Mouse (Mus musculus) layer of hippocampus, adult 8-10 months (tissue): ENCODE results near the gene Gpatch2. TPM values are rescaled to one million over a fixed set of nuclear protein-coding genes. Genes with fewer than 3 reads are reported as not detected.

ENCODE experiments used
- DNase-seq, 2 experiments: peaks; one replicate each; pipeline ENCODE4 v3.0.0; 2022; ENCODE audit warnings: low spot score in 2 of 2
- total RNA-seq, 4 experiments: library from RNA; stranded (reverse); gene quantifications; 2 replicates each; pipeline ENCODE4 v1.2.4; 2022

The Gpatch2 gene
- total RNA-seq, 4 experiments from 2014 or later = 21.1 to 22.7 (median 22.1) TPM

DNA sequence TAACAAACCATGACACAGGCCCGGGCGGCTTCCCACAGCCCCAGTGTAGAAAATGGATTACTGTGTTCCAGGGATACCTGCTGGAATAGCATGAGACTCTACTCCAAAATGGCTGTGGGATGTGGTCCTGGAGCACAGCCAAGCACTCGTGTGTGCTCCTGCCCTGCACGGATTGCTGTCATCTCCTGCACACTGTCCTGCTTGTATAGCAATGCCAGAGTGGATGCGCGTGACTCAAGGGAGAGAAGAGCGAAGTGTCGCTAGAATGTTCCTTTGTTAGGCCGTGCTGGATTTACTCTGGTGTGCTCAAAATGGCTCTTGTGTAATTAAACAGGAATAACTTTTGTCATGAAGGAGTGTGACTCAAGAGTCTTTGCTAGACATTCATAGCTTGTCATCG is 87.9 kb downstream of the Gpatch2 start:
- DNase-seq = no peak

DNA sequence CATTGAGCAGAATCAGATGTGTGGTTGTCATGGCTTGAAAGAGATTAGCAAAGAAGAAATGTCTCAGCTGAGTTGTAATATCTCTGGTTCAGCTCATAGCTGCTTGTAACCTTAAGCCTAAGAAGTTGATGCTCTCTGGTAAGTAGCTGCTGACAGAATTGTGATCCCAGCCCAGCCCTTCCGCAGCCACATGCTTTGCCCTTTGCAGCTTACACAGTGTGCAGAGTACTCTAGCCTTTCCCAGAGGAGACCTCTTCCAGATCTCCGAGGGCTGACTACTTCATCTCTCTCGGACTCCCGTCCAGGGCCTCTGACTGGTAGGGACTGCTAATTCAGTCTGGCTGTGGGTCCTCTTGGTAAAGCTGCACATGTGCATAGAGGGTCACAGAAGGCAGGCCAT is 92.0 kb downstream of the Gpatch2 start:
- DNase-seq = no peak

DNA sequence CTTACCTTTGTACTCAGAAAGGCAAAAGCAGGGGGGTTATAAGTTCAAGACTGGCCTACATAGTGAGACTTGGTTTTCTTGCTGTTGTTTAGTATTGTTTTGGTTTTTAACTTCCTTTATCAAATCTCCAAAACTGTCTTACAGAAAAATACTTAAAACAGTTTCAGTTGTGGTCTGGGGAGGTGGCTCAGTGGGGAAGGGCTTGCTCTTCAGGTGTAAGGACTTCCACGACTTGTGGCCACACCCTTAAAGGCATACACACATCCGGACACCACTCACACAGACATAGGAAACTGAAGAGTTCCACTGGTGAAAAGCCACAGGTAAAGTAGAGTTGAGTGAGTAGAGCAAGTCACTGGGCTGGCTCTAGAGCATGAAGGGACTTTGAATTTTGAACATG is 93.2 kb downstream of the Gpatch2 start:
- DNase-seq = no peak

DNA sequence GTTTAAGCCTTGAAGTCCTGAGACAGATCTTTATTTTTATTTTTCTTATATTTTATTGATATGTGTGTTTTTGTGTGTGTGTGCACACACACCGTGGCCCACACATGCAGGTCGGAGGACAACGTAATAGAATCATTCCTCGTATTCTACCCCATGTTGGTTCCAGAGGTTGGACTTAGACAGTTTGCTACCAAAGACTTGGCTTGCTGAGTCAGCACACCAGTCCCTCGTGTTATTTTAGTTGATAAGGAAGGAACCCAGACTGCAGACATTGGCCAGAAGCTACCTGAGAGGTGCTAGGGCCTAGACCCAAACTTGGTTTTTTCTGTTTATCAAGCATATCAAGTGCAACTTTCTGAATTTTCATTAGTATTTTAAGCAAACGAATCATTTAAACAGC is 95.8 kb downstream of the Gpatch2 start:
- DNase-seq = no peak

DNA sequence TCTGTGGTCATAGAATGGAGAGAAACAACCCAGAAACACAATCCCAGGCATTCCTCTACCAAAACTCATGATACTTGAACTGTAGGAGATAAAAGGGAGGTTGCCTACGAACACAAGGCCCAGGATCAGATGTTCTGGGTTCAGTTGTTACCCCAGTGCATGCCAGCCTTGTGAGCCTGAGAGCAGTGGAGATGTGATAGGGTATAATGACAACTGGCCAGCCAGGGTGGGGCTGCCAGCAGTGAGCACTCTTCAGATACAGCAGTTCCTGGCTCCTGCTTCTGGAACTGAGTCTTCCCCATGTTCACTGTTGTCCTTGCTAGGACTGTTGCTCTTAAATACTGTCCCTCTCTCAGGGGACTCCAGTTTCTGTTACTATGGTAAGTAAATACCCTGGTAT is 98.0 kb downstream of the Gpatch2 start:
- no peak for DNase-seq

DNA sequence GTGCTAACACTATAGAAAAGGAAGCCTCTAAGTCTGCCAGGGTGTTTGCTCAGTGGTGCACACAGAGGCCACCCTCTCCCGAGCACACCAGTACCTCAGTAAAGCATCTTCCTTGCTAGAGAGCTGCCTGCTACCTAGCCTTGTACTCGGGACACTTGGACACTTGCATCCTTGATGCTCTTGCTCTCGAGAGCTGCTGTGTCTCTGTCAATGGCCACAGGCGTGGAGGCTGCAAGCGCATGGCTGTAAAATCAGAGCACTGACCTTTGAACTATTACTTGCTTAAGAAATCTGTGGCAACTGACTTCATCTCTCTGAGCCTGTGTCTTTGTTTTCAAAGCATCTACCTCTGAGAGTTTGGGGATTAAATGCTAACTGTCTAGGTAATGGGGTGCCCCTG is 98.5 kb downstream of the Gpatch2 start:
- DNase-seq = no peak

DNA sequence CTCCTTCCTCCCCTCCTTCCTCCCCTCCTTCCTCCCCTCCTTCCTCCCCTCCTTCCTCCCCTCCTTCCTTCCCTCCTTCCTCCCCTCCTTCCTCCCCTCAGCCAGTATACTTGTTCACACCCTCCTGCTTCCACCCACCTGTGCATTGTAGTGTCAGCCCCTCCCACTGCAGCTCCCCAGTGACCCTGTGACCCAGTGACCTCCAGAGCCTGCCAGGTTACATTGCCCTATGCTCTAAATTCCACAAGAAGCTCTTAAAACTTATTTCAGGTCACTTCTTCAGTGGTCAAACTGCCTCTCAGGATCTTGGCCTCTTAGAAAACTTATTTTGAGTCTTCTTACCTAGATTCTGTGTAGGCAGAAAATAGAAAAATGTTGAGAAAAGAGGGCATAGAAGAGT is 99.2 kb downstream of the Gpatch2 start:
- no peak for DNase-seq

DNA sequence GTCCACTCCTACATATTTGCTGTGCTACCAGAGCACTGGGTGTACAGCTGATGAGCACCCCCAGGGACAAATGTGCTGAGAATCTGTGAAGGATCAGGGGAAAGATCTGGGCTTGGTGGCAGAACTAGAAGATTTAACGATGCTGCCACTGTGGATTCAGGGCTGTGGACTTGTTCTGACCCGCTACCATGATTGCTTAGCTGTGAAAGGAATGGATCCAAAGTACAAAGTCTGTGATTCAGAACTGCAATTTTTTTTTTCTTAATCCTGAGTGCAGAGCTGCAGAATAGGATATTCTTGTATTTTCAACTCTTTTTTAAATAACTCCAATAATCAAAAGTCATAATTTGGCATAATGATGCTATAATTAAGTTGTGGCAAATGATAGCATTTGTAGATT is 100.5 kb downstream of the Gpatch2 start:
- DNase-seq = no peak

DNA sequence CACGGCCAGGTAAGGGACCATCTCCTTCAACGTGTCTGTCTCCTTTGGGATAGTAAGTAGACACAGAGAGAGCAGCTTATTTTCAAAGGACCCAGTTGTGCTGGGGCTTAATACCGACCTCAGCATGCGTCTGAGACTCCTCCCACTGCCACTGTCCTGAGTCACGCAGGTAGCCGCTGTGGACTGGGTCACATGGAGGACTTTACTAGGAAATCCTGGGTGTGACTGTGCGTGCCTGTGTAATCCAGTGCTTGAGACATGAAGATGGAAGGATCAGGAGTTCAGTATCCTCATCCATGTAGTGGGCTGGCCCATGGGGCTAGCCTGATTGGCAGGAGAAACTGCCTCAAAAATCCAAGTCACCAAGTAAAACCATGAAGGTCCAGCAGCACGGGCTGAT is 101.2 kb downstream of the Gpatch2 start:
- no peak for DNase-seq

DNA sequence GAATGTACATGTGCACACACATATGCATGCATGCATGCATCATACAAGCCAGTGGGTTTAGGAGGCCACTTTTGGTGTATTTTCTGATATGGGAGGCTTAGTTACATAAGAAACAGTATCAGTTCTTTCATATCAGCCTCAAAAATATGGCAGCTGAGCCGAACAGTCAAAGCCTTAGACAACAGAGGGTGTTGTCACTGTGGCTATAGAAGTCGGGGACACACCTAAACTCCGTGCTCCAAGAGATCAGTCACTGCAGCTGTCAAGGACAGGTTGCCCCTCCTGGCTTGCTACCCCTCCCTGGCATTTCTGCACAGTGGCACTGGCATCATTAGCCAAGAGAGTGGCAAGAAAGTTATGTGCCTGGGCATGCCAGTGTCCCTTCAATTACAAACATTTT is 106.5 kb downstream of the Gpatch2 start:
- no peak for DNase-seq

DNA sequence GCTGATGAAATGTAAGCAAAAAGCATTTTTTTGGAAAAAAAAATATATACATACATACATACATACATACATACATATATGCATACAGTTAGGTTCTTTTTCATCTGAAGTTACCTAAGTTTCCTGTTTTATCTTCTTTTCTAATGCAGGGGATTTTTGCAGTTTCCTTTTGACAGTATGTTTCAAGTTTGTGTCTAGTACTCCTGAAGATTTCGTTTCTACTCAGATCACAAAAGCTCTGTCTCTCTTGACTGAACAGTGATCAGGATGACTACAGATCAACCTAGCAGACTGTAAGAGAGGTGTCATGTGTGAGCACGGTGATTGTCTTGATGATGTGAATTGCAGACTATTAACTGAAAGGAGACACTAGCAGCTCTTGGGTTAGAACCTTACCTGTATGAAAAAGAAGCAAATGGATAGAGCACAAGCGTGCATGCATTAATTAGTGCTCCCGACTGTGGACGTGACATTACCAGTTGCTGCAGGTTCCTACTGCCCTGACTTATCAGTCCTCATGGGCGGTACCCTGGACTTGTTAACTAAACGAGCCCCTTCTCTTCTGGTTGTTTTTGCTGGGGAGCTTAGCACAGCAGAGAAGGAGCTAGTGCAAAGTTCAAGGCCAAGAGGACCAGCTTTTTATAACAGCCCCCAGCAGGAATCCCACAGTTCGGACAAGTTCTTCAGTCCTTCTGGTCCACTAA is 107.3 kb downstream of the Gpatch2 start:
- DNase-seq = no peak

DNA sequence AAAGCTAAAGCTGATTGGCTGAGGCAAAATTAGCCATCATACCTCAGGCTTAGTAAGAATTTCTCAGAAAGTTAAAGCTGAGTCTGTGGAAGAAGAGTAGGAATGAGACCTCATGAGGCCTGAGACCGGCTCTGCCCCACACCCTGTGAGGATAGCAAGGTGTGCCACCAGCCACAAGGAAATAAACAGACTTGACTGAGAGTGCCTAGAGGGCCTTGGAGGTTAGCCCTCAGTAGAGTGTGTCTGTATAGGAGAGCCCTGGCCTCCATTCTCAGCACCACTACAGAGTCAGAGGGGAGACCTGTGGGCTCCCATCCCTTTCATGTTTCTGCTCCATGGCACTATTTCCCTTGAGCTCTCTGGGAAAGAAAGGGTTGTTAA is 107.9 kb downstream of the Gpatch2 start:
- DNase-seq = no peak

DNA sequence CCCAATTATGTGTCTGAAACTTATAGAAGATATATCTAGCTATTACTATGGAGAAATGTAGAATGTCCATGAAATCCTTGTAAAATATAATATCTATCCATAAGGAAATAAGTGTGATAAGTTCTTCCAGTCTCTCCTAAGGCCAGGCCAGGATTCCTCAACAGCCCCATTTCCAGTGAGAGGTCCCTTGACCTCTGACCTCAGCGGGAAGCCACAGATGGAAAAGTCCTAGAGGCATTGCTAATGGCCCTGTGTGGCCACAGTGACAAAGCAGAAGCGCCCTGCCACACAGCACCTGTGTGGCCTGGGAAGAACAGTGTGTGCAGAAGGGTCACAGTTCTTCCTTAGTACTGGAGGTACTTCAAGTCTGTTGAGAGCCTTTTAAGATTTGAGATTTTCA is 127.2 kb downstream of the Gpatch2 start:
- DNase-seq = no peak

DNA sequence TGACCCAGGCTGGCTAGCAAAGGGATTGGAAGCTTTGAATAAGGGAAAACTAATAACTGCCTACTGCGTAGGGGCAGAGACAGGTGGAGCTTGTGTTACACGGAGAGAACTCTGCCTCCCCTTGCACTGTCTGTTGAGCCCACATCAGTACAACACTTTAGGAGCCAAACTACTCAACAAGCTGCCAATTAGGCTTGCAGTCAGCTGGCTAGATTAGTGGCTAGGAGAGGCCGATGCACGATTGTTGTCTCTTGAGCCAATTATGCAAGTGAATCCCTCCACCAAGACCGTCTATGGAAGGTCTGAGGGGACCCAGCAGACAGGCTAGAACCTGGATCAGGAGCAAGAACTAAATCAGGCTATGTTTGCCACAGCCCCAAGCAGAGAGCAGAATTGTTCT is 129.8 kb downstream of the Gpatch2 start:
- DNase-seq = no peak

DNA sequence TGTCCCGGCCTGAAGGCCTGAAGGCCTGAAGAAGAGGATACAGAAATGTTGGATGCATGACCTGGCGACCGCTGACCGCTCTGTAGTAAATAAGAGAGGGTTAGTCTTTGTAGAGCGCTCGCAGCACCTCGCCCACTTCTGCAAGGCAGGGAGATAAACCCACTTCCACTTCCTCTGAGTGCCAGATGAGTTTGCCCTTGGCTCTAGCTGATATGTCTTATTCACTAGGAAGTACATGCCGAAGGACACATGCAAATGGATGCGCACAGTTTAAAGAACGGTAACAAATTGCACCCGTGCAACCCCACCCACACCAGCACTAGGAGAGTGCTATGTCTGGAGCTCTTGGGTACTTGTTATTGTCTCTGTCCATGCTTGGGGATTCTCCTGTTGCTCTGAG is 131.6 kb downstream of the Gpatch2 start:
- DNase-seq = no peak

DNA sequence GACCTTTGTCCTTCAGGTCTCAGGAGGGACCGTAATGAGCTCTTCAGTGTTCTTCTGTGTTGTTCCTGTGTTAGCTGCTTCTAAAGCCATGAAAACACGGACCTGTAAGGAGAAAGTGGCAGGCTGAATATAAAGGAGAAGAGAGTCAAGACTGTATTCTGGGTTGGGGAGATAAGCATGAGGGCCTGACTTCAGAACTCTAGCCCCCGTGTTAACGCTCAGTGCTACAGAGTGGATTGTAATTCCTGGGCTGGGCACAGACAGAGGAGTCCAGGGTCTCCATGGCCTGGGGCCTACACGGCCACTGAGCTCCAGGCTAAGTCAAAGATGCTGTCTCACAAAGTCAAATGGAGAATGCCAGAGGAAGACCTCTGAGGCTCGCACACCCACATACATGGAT is 132.3 kb downstream of the Gpatch2 start:
- DNase-seq = no peak

DNA sequence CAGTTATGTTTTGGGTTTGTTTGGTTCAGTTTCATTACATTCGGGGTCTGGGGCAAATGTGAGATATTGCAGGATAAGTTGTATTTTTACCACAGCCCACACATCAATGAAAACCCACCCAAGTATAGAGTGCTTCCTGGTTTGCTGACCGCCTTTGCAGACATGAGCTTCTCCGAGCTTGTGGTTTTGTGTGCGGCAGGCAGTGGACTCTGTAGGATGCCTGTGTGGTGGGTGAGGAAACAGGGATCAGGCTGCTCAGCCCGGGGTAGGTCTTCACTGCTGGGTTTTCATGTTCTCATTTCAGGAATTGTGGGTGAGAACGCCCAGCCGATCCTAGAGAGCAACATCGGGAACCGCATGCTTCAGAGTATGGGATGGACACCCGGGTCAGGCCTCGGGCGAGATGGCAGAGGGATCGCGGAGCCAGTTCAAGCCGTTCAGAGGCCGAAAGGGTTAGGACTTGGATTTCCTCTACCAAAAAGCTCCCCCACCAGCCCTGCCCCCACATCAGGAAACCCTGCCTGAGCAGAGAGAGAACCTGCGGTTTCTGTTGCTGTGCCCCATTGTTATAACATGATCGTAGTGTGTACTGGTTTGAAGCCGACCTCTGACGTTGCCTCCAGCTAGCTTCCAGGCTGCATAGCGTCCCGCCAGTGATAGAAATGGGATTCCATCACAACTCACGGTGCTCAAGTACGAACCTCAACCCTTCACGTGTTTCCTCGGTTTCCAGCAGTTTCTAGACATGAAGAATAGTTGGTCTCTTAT is 132.9 kb downstream of the Gpatch2 start:
- DNase-seq = no peak

DNA sequence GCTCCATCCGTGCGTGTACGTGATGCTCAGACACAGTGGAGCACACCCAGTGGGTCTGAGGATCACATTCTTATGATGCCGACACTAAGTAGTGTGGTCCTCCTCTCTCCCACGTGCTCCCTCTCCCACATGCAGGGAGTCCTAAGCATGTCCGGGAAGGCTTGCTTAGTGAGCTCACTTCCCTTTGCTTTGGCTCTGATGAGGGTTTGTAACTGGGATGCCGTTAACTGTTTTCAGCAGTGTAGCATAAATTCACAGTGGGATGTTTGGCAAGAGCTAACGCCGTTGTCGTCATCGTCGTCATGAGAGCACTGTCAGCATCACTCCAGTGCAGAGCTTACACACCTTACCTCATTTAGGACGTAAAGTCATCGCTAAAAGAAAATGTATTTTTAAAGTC is 133.6 kb downstream of the Gpatch2 start:
- no peak for DNase-seq

DNA sequence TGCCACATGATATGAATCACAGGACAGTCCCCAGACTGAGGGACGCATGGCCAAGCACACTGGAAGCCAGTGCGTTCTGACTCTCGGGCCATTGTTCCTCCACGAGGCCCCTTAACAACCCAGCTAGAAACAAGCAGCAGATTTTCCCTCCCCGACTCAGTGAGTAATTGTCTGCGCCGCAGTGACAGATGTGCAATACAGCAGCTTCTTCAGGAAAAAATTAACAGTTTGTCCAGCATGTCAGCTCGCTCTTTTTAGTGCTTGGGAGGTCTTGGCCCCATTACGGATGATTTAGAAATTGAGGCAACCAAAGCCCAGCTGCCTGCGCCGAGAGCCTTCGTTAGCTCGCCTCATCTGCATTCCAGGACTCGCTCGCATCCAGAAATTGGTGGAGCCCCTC is 140.9 kb downstream of the Gpatch2 start:
- DNase-seq = no peak

DNA sequence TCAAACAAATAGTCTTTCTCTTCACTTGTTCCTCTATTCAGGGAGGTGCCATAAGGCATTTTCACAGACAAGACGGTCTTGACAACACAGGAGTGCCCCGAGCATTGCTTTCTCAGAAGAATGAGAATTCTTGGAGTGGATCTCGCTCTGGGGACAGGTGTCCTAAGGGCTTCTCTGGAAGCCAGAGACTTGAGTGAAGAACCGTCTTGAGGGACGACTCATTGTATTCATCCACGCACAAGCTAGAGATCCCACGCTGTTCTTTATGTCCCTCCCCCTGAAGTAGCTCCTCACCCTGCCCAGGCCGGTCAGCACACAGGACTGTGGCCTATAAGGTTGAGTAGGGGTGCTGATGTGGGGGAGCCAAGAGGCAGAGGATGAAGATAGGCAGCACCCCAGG is 141.6 kb downstream of the Gpatch2 start:
- no peak for DNase-seq

DNA sequence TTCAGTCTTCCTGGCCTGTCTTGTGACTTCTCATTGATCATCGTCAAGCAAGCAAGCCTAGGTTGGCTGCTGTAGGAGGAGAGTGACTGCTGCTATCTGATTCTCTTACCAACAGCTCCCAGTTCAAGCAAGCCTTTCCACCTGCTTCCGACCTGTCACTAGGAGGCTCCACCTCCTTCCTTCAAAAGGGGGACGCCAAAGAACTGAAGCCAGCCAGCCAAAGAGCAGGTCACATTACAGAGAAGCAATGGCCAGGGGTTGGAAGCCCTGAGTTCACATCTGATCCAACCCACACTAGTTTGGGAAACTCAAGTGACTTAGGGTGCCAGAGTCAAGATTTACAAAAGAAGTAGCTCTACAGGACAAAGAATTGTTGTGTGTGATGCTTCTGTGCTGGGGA is 144.9 kb downstream of the Gpatch2 start:
- DNase-seq = no peak

DNA sequence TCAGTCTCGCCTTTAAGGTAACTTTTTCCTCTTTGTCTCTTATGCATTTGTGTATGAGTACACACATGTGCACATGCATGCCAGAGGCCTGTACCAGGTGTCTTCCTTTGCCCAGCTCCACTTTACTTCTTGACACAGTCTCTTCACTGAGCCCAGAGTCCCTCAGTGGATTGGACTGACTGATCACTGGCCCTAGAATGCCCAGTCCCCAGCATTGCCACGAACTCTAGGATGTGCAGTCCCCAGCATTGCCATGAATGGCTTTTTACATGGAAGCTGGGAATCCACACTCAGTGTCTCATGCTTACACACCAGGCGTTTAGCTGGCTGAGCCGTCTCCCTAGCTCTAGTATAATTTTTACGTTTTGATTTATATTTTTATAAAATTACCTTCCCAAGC is 147.2 kb downstream of the Gpatch2 start:
- DNase-seq = no peak

DNA sequence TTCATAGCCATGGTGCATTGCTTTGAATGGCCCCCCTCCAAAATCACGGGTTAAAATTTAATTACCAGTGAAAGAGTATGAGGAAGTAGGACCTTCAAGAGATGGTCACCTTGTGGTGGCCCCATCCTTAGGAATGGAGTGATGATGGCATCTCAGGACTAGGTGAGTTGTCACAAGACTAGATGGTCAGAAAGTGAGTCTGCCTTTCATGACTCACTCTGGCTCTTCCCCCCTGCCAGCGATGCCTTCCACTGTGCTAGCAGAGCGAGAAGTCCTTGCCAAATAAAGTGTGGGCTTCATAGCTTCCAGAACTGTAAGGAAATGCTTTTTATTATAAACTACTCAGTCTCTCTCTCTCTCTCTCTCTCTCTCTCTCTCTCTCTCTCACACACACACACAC is 150.1 kb downstream of the Gpatch2 start:
- DNase-seq = no peak
